Mouse (Mus musculus): Measurements from ENCODE around the gene Asic2.

Asic2 gene

DNA sequence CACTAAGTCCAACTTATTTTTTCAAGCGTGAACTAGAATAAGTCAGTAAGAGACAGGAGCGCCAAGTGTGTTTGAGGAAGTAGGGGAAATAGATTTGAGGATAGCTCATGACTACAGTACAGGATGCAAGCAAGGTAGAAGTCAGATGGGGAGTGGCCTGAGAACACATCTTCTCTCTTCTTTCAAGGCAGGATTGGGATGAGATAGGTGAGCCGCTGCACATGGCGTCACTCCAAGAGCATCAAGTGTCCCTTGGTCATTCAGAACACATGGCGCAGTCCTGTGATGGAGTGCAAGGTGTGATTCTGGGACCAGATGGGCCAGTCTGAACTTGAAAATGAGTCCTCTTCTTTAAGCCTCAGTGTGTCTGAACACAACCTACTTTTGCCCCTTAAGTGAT, 366.5 kb downstream of the Asic2 start:
- DNase-seq, result no peak

DNA sequence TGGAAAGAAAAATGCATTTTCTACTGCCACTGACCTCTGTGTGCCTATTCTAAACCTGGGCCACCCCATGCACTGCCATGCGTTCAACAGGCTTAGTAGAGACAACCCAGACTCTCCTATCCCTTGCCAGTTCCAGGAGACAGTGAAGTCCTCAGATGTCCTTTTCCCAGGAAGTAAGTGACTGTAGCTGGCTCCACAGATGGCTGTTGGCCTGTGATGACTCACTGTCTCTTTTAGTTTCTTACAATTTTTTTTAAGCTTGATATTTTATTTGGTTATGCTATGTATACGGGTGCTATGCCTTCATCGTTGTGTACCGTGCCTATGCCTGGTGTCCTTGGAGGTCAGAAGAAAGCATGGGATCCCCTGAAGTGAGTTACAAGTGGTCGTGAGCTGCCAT, 370.7 kb downstream of the Asic2 start:
- no peak for DNase-seq

DNA sequence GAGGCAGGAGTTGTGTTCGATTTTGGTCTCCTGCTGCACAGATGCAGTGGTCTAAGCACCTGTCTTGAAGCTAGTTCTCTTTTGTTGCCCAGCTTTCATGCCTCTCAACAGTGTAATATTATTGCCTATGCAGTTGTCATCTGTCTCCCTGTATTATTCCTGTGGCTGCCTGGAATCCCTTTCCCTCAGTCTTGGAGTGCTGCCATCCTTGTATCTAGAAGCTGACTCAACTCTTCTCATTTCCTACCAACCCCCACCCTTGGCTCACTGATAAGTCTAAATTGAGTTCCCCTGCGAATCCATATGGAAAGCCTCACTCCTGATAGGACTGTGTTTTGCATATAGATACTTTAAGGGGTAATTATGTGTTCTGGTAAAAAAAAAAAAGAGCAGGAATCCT, 373.0 kb downstream of the Asic2 start:
- DNase-seq, result no peak

DNA sequence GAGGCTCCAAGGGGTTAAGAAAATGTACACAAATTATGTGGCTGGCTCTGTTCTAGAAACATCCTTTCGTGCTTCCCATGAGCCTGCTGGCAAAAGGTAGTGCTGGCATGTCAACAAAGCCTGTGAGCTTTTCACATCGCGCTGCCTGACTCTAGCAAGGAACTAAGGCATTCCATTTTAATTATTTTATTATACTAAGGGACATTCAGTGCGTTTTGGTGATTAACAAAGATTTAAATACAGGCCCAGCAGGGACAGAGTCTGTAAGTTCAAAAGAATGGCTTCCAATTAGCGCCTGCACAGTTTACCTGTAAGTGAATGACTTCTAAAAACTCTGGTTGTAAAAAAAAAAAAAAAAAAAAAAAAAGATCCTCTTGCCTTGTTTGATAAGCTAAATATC, 375.5 kb downstream of the Asic2 start:
- DNase-seq, result no peak

DNA sequence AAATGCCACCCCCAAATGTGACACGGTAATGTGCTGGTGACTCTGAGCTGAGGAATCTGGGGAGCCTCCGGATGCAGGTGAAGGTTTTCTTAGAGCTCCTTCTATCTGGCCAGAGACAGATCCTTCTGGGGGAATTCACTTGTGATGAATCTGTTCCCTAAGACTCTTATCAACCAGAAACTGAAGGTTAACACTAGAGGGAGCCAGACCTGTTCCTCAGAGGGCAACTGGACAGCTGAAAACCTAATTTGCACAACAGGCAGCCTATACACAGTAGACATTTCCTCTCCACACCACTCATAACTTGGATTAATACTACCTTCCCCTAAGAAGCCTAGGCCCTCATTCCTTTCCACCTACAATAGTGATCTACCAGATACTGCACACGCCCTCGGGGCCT, 377.3 kb downstream of the Asic2 start:
- no peak for DNase-seq

DNA sequence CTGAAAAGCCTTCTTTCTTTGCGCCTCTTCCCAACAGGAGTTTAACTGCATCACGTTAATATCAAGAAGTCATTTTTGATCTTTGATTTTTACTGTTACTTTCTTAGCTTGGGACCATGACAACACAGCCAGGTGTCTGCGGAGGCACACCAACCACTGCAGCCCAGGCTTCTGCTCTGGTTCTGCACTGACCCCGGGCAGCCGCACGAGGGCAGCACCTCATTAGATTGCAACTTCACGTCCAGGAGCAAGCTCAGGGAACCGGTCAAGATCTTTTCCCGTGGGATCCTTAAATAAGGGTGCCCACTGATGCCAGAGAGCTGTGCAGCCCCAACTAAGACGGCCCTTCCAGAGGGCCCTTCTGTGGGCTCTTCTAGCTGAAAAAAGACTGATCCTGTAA, 379.6 kb downstream of the Asic2 start:
- peak; percentile 31 to 68 for DNase-seq

DNA sequence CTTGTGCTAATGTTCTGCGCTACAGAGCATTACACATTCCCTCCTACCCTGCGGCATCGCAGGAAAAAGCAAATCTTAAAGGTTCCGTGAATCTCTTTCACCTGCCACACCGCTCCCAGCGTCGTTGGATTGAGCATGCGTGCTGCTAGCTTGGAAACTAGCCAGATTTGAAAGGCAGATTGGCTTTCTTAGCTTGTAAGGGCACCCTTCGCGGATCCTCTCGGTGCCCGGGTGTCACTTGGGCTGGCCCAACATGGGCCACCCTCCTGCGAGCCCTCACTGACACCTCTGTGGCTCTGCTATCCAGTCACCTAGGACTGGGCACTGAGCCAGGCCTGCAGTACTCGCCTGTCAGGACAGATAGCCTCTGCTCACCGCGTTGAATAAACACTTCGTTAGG, 380.3 kb downstream of the Asic2 start:
- no peak for DNase-seq

DNA sequence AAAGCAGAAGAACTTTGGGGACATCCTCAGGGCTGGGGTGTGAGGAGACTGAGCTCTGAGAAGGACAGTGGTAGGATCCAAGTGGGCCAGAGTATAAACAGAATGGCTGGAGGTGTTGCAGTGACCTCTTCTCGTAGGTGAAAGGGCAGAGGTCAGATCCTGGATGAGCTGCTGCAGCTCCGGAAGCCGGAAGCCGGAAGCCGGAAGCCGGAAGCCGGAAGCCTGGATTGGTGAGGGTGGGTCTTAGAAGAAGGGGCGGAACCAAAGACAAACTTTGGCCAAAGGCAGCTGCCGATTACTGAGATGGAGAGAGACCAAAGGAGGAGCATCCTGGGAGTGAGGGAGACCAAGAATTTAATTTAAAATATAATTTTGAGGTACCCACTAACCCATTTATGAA, 381.1 kb downstream of the Asic2 start:
- DNase-seq, result no peak

DNA sequence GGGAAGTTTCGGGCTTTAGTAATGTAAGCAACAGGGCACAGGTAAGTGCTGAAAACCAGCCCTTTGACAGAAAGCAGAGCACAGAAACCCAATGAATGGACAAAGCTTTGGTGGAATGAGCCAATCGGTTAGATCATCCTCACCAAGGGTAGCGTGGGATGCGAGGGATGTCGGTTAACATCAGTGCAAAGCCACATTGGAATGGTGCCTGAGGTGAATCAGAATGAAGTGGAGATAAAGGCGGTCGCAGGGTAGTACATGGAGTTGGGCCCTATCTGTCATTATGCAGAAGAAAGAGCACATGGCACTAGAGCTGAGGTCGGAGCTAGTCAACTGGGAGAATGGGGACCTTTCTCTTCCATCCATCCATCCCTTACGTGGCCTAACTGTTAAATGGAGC, 383.8 kb downstream of the Asic2 start:
- DNase-seq, result no peak

DNA sequence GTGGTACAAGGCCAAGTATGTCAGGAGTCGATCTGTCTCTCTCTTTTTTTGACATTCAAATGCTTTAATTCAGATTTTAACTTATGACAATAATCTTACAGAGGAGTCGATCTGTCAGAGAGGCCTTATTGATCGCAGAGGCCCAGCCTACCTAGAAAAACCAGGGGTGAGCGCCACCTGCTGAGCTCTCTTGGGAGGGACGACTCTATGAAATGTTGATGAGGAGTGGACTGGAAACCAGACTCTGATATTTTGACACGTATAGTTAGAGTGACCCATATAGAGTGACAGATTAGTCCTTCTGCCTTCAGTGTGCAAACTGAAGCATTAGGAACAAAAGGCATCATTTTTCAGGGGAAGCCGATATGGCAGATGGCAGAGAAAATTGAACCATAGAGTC, 385.1 kb downstream of the Asic2 start:
- DNase-seq, result no peak

DNA sequence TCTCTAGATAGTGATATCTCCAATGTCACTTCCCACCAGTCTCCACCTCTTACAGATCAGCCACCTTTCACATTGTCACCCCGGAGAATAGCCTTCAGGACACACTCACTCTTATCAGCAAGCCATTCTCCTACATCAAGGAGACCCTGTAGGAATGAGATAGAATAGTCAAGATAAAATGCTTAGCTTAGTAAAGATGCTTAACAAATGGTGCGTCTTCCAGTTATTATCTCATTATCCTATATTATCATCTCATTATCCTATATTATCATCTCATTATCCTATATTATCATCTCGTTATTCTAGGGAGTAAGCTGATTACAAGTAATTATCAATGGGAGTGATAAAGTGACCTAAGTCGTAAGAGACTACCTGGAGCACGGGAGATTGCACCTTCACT, 386.1 kb downstream of the Asic2 start:
- DNase-seq, result no peak

DNA sequence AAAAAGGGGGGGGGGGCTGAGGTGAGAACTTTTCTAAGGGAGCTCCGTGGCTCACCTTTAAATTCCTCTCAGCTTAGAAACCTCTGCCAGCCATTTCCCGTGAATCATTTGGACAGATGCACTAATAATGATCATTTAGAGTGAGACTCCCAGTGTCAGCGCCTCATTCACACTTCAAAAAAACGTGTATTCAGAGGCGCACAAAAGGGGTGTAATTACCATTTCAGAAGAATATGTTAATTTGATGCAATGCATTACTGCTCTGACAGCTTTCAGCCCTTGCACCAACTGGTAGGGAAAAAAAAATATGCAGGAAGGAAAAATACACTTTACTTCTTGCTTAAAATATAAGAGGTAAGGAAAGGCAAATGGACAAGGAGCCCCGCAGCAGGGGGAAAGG, 388.5 kb downstream of the Asic2 start:
- DNase-seq, result no peak

DNA sequence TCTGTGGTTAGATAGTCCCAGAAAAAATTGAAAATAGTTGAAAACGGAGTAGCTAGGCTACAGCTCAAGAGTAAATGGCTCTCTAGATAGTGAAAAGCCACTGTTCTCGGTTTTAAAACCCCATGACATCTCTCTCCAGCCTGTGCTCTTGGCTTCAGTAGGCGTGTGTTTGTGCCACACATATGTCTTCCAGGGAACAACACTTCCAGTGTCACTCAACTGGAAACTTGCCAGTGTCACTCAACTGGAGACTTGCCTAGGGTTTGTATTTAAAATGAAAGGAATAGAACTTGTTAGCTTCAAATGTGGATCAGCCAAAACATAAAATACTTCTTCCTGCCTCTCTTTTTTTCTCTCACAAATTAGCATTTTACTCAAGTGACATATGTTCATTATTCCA, 397.9 kb downstream of the Asic2 start:
- no peak for DNase-seq

DNA sequence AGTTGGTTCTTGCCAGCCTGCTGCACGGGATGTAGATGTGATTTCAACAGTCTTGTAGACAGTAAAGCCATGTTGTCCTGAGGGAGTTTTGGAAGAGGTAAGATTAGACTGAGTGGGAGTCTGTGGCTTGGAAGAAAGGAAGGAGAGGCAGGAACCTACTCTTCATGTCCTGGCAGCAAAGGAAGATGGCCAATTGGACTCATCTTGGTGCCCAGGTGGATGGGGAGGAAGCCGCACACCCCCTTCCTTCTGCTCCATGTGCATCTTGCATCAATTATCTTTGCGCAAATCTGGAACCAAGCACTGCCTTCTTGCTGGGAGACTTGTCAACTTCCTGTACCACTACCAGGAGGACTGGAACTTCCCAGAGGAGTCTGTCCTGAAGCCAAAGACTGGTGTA, 403.4 kb downstream of the Asic2 start:
- DNase-seq, result no peak

DNA sequence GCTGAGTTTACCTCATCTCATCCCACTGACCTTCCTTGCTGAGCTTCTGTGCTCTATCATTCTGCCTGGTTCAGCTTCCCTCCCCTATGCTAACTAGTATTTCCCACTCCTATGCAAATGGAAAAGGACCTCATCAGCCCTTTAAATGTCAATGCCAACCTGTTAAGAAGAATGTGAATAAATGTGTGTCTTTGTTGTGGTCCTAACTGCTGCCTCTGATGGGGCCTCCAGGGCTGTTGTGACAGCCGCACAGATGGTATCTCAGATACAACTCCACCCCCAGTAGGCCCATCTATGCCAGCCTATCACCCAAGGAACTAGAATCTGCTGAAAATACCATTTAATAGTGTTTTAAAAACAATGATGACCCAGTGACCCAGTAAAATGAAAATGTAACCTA, 407.9 kb downstream of the Asic2 start:
- DNase-seq, result no peak

DNA sequence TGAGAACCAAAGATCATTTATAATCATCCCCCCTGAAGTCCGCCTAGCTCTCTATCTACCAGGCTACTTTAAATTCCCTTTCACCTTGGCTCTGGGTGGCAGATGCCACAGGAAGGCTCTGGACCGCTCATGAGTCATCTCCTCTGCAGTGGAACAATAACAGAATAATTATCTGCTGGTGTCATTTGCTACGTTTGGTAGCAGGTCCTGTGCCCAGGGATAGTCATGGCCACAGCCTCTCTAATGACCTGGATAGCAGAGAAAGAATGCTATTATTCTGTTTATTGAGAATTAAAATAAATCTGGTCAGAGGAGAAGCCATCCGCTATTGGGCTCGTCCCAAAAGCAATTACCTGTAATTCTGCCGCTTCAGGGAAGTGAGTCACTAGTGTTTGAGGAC, 425.1 kb downstream of the Asic2 start:
- DNase-seq, result no peak

DNA sequence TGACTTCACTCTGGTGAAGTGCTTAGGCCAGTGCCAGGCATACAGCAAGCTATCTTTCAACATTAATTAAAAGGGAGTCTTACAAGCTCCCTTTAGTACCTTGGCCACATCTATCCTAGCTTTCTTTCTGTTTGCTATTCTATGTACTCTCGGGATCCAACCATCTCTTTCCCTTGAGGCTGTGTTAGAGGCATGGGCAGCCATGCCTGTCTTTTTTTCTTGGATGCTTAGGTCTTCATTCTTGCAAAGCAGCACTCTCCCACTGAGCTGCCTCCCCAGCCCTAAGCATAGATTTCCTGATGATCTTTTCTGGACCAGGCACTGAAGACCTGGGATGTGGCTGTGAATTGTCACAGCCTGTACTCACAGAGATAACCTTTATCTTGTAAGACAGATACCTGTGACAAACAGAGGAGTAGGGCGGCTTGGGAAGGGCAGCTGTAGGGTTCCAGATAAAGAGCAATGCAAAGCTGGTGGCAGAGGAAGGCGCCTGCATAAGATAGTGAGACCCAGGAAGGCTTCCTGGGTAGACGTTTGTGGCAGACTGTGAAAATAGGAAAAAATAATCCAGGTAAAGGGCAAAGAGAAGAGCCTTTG, 433.0 kb downstream of the Asic2 start:
- no peak for DNase-seq

DNA sequence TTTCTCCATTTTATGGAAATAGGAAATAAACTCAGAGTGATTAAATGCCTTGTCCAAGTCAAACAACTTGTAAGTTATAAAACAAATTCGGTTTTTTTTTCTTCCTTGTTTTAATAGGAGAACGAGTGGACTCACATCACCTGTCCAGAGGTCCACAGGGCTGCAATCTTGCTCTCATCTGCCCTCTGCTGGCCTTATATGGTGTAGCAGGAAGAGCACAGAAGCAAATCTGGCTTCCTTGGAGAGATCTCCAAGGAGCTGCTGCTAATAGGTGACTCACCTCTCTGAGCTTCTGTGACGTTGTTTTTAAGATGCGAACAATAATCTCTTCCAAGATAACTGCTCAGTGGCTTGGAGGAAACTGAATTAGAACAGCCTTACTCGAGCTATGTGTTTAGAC, 433.6 kb downstream of the Asic2 start:
- DNase-seq, result peak; percentile 19 to 44

DNA sequence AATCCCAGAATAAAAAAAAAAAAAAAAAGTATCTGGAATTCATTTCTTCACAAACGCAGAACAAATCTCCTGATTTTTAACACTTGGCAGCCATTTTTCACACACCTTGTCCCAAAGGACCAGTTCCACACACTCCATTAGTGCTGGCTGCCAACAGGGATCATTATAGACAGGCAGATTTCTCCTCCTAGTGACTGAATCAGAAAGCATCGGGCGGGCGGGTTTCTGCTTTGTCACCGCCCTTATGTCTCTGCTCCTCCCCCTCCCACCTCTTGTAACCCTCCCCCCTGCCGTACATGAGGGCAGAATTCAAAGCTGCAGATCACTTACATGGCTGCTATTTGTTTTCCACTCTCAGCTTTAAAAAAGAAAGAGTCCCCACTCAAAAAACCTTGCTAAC, 436.4 kb downstream of the Asic2 start:
- DNase-seq, result no peak

DNA sequence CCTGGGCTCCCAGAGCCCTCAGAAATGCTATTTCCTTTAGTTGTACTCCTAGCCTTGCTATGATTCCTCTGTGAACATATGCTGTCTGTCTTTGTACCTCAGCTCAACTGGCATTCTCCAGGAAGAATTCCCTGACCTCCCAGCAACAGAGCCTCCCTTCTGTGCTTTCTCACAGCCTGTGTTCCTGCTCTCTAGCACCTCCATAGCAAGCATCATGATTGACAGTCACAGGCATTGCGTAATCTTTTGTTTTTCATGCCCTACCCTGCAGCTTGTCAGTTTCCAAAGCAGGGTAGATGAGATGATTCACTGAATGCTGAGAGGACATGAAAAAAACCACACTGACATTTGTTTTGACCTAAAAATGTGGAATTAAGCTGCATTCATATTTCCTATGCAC, 445.3 kb downstream of the Asic2 start:
- DNase-seq, result no peak

DNA sequence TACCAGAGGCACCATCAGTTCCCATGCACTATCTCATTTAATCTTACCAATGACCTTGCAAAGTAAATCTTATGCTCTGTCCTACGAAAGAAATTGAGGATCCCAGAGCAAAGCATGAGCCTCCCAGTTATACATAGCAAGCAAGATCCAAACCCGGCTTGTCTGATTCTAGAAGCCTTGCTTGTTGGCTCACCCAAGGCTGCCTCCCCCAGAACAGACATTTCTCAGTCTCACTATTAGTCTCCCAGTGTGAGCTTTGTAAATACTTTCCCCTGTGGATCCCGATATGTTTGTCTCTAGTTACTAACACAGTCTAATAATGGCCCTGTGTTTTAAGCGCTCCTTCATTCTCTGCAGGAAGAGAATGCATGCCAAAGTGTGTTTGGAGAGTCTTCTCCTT, 446.4 kb downstream of the Asic2 start:
- DNase-seq, result no peak

DNA sequence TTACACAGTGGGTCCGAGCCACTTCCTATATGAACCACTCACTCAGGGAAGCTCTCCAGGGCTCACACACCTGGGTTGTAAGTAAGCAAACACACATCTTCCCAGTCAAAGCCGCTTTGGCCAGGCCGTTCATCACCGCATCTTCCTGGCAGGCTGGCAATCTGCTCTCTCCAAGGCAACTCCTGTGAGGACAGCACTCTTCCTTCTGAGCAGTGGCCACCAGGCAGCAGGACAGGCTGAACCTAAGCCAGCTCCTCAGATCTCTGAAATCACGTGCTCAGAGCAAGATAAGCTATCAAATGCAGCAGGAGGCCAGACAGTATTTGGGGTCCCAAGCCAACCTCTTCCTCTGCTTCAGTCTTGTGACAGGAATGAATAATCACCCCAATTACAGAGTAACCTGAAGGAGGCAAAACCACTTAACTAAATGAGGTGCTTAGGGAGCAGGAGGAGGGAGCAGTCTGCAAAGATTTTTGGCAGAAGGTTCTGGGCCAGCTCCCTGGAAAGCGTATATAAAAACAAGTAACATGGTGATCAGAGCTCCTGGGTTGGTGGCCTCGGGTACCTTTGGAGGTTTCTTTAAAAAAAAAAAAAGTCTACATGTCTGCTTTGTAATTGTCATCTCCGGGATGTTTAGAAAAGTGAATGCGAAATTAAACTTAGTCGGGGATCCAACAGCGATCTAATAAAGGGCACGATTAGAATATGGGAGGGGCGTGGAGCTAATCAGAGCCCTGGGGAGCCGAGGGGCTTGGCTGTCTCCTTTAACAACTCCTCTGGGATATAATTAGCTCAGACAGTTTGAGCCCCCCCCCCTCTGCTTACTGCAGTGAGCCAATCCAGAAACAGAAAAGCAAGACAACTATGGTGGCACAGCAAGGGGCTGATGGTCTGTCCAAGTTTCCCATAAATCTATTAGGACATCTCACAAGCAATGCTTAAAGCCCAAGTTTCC, 450.0 kb downstream of the Asic2 start:
- DNase-seq, result no peak

DNA sequence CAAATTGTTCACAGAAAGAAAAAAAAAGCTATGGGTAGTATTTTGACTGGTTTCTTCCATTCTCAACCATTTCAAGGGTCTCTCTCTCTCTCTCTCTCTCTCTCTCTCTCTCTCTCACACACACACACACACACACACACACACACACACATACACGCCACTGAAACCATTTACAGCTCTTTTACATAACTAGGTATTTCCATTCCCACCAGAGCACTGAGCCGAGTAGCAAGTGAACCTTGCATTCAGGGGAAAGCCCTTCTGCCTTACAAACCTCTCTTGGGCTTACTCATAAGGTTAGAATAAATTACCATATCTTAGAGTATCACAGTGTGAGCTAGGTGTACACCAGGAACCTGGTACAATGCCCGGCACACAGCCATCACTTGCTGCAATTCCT, 452.5 kb downstream of the Asic2 start:
- DNase-seq, result no peak

DNA sequence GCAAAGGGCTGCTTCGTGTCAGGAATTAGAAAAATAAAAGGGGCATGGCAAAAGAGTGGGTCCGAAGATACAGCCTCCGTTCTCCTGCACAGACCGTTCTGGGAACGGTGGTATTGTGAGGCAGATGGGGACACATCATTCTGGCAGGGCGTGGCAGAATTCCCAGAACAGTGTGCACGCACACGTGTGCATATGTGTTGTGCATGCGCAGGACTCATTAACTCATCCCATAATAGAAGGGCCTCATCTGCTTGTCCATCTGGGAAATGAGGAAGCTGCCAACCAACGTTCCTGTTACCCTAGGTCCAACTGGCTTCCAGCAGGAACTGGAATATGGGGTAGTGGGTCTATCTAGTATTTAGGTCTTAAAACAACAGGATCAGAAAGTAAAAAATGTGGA, 455.8 kb downstream of the Asic2 start:
- no peak for DNase-seq

DNA sequence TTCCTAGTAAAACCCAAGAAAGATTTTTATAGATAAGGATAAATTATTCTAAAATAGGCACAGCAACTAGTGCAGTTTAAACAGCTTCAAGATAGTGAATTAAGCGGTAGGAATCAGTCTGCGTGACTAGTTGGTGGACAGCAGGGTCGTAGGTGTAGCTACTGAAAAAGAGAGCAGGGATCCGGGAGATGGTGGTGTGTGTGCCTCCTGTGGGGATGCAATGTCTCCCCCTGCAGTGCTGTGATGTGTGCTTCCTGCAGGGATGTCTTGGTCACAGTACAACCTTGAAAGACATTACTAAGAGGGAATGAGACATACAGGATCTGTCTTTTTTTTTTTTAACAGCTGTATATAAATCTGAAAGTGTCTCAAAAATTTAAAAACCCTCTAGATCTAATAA, 456.9 kb downstream of the Asic2 start:
- DNase-seq, result no peak
